Mouse (Mus musculus) heart, embryonic 13.5 days (tissue): ENCODE measurements at regions not wholly inside any gene's neighbourhood (a gene's known extent, or its start where the extent isn't known, plus 50 kb on each side); places are given as distances from the start of the nearest gene placed in this dataset.
A peak's percentile ranks its signal among the peaks of the same experiment; 100 is the strongest.
"Not testable (repeated sequence)": the region's sequence is repeated elsewhere in the genome, so short reads cannot be mapped to it uniquely, and the experiment has no call there.

ENCODE experiments used
- ATAC-seq: fragments of 200-750 bp; cut with Nextera tagmentation; 2 replicates; pipeline ENCODE4 v1.8.0; 2017; ENCODE audit warnings: moderate TSS enrichment; ENCODE audit not compliant: insufficient number of reproducible peaks, low FRiP score, low TSS enrichment; ENCODE audit errors: extremely low read depth
- H3K27ac ChIP-seq: fragments of 300-500 bp; sonication (generic); replicated peaks from 2 replicates; pipeline ENCODE4 v1.5.1; 2015; ENCODE audit warnings: moderate library complexity, mild to moderate bottlenecking, inconsistent platforms
- H3K27me3 ChIP-seq: fragments of 300-500 bp; sonication (generic); replicated peaks from 2 replicates; pipeline ENCODE4 v1.6.1; 2015; ENCODE audit warnings: mild to moderate bottlenecking, inconsistent platforms
- H3K36me3 ChIP-seq: fragments of 300-500 bp; sonication (generic); 2 replicates; pipeline ENCODE4 v1.6.1; 2015; ENCODE audit warnings: mild to moderate bottlenecking, inconsistent platforms
- H3K4me1 ChIP-seq: fragments of 300-500 bp; sonication (generic); 2 replicates; pipeline ENCODE4 v1.6.1; 2015; ENCODE audit warnings: inconsistent platforms
- H3K4me2 ChIP-seq: fragments of 300-500 bp; sonication (generic); 2 replicates; pipeline ENCODE4 v1.6.1; 2015; ENCODE audit warnings: inconsistent platforms, mild to moderate bottlenecking, moderate library complexity
- H3K4me3 ChIP-seq: fragments of 300-500 bp; sonication (generic); 2 replicates; pipeline ENCODE4 v1.5.1; 2015; ENCODE audit warnings: moderate library complexity, mild to moderate bottlenecking, inconsistent platforms
- H3K9ac ChIP-seq: fragments of 300-500 bp; sonication (generic); 2 replicates; pipeline ENCODE4 v1.6.1; 2015; ENCODE audit warnings: inconsistent platforms, mild to moderate bottlenecking, moderate library complexity
- H3K9me3 ChIP-seq: fragments of 300-500 bp; sonication (generic); 2 replicates; pipeline ENCODE4 v1.6.1; 2016; ENCODE audit warnings: inconsistent platforms
- WGBS: fragments of 180-500 bp; shearing (Covaris S2); methylation state at CpG from one replicate; pipeline ENCODE4 v1.1.7; 2015; ENCODE audit warnings: mixed read lengths; 5-methylcytosine and 5-hydroxymethylcytosine counted together

DNA sequence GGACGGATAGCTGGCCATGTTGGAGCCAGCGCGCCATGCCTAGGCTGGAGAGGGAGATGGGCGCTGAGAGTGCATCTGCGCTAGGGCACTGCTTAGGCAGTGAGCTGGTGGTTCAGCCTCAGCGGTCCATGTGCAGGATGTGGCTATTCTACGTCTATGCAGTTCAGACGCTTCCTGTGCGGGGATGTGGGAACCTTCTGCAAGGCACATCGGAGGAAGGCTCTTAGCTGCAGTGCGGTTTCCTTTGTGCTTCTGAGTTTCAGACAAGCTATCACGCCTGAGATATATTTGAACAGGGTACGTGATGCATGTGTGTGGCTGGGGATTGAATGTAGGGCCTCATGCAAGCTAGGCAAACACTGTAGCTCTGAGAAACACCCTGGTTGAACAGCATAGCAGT, 54.4 kb upstream of the Lrpprc start:
- Histone ChIP-seq H3K9me3 (no peaks in the 10 kb centered on the region), H3K4me3 (no peak overlapping the region), H3K27ac (no peak overlapping the region), H3K4me2 (no peak overlapping the region), H3K9ac (no peak overlapping the region), H3K36me3 (no peaks in the 10 kb centered on the region), H3K4me1 (no peaks in the 10 kb centered on the region), H3K27me3 (peaks cover under 1% of the 10 kb centered on the region; the same call in 1 of the 2 replicates)
- WGBS: 82% methylated on average over 13 of the region's 13 CpGs
- no peak for ATAC-seq

- Histone ChIP-seq H3K9ac (no peak overlapping the region), H3K36me3 (no peaks in the 10 kb centered on the region), H3K4me1 (no peaks in the 10 kb centered on the region), H3K9me3 (no peaks in the 10 kb centered on the region), H3K27me3 (peaks cover 9% of the 10 kb centered on the region; the same call in 1 of the 2 replicates), H3K4me2 (no peak overlapping the region), H3K27ac (no peak overlapping the region), H3K4me3 (no peak overlapping the region)
- 82% methylated on average over 9 of the region's 9 CpGs for WGBS
- ATAC-seq: no peak
These were observed 55.6 kb upstream of the Lrpprc start for GRCm38 (mm10) chr17:84846141-84846540.

GRCm38 (mm10) chr17:84848385-84849030, 57.9 kb upstream of the Lrpprc start:
- no peak for ATAC-seq
- Histone ChIP-seq H3K4me2 (no peak overlapping the region), H3K9me3 (no peaks in the 10 kb centered on the region), H3K27me3 (peaks cover 11% of the 10 kb centered on the region; the same call in 1 of the 2 replicates), H3K9ac (no peak overlapping the region), H3K4me3 (no peak overlapping the region), H3K4me1 (no peaks in the 10 kb centered on the region), H3K36me3 (no peaks in the 10 kb centered on the region), H3K27ac (no peak overlapping the region)
- WGBS: 43% methylated on average over 14 of the region's 14 CpGs

DNA sequence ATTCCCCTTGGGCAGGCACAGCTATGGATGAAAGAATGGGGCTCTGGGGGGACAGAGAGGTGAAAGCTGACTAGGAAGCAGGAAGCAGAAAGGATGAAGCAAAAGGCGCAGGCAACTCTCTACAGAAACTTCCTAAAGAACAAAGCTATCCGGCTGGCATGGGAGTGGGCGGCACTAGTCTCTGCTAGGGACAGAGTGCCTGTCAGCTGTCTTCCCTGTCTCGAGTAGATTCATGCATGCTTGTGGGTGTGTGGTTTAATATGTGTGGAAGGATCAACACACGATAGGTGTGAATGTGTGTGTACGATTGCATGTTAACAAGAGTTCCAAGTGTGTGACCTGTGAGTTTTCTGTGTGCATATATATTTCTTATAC, 58.4 kb upstream of the Lrpprc start:
- no peaks in the 10 kb centered on the region for H3K36me3 ChIP-seq
- H3K4me3 ChIP-seq: no peak overlapping the region
- H3K4me1 ChIP-seq: no peaks in the 10 kb centered on the region
- H3K9me3 ChIP-seq: no peaks in the 10 kb centered on the region
- H3K27me3 ChIP-seq: peaks cover 11% of the 10 kb centered on the region; the same call in 1 of the 2 replicates
- no peak overlapping the region for H3K9ac ChIP-seq
- WGBS: 56% methylated on average over 6 of the region's 6 CpGs
- no peak overlapping the region for H3K27ac ChIP-seq
- ATAC-seq: no peak
- H3K4me2 ChIP-seq: no peak overlapping the region

- no peak overlapping the region for H3K27ac ChIP-seq
- no peaks in the 10 kb centered on the region for H3K9me3 ChIP-seq
- no peak for ATAC-seq
- no peaks in the 10 kb centered on the region for H3K36me3 ChIP-seq
- WGBS: 60% methylated on average over 5 of the region's 5 CpGs
- H3K27me3 ChIP-seq: peaks cover 11% of the 10 kb centered on the region; the same call in 1 of the 2 replicates
- no peak overlapping the region for H3K4me3 ChIP-seq
- no peaks in the 10 kb centered on the region for H3K4me1 ChIP-seq
- no peak overlapping the region for H3K9ac ChIP-seq
- H3K4me2 ChIP-seq: no peak overlapping the region
These were observed 59.9 kb upstream of the Lrpprc start for GRCm38 (mm10) chr17:84850464-84850863.

DNA sequence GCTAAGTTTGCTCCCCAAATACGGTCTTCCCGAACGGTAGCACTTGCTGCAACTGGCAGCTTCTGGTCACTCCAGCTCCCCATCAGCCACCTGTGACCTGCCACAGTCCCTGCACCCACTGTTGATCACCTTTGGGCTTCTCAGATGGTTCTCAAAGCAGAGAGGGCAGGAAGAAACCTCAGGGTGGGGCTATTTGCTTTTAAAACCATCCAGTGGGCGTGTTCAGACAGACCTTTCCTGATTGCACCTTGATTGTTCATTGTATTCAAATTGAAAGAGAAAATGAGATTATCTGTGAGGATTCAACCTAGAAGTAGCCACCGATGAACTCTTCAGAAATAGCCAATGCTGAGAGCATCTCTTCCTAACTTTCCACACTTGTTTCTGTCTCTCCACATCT, 60.3 kb upstream of the Lrpprc start:
- H3K4me2 ChIP-seq: no peak overlapping the region
- H3K9ac ChIP-seq: no peak overlapping the region
- no peak for ATAC-seq
- 74% methylated on average over 5 of the region's 5 CpGs for WGBS
- H3K4me3 ChIP-seq: no peak overlapping the region
- no peaks in the 10 kb centered on the region for H3K4me1 ChIP-seq
- peaks cover 11% of the 10 kb centered on the region; the same call in 1 of the 2 replicates for H3K27me3 ChIP-seq
- H3K27ac ChIP-seq: no peak overlapping the region
- no peaks in the 10 kb centered on the region for H3K9me3 ChIP-seq
- H3K36me3 ChIP-seq: no peaks in the 10 kb centered on the region

- Histone ChIP-seq H3K9me3 (no peaks in the 10 kb centered on the region), H3K4me2 (no peak overlapping the region), H3K27ac (no peak overlapping the region), H3K36me3 (no peaks in the 10 kb centered on the region), H3K4me3 (no peak overlapping the region), H3K4me1 (peaks cover 4% of the 10 kb centered on the region; the same call in 1 of the 2 replicates), H3K27me3 (peaks cover 8% of the 10 kb centered on the region; the same call in 1 of the 2 replicates), H3K9ac (no peak overlapping the region)
- ATAC-seq: no peak
- whole genome bisulfite sequencing: 77% methylated on average over 6 of the region's 6 CpGs
These were observed 66.4 kb upstream of the Lrpprc start for GRCm38 (mm10) chr17:84856971-84857370.

- Histone ChIP-seq H3K36me3 (no peaks in the 10 kb centered on the region), H3K27me3 (peaks cover 8% of the 10 kb centered on the region; the same call in 1 of the 2 replicates), H3K4me3 (no peak overlapping the region), H3K4me2 (no peak overlapping the region), H3K9ac (no peak overlapping the region), H3K27ac (no peak overlapping the region), H3K4me1 (peaks cover 13% of the 10 kb centered on the region), H3K9me3 (no peaks in the 10 kb centered on the region)
- WGBS: 32% methylated on average over 4 of the region's 4 CpGs
- no peak for ATAC-seq
These were observed 68.2 kb upstream of the Lrpprc start for GRCm38 (mm10) chr17:84858830-84859229.

DNA sequence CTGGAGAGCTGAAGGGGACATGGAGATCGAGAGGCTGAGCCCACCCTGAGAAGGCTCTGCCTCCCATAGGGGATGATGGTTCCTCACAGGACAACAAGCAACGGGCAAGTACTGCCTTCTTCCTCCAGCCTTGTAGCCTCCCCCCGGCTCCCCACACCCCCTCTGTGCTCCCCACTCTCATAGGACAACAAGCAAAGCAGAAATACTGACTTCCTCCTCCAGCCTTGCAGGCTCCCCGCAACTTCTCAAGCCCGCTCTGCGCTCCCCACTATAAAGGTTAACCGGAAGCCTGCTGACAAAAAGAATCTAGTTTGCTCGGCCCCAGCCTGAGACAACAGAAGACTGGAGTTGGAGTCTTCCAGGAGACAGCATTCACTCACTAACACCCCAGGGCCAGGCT, 69.3 kb upstream of the Lrpprc start:
- peaks cover 8% of the 10 kb centered on the region; the same call in 1 of the 2 replicates for H3K27me3 ChIP-seq
- H3K9ac ChIP-seq: no peak overlapping the region
- no peaks in the 10 kb centered on the region for H3K36me3 ChIP-seq
- no peak overlapping the region for H3K27ac ChIP-seq
- no peak overlapping the region for H3K4me2 ChIP-seq
- no peak overlapping the region for H3K4me3 ChIP-seq
- no peak for ATAC-seq
- peaks cover 16% of the 10 kb centered on the region for H3K4me1 ChIP-seq
- 63% methylated on average over 8 of the region's 8 CpGs for WGBS
- H3K9me3 ChIP-seq: no peaks in the 10 kb centered on the region

- no peak overlapping the region for H3K9ac ChIP-seq
- 78% methylated on average over 4 of the region's 4 CpGs for WGBS
- H3K27ac ChIP-seq: no peak overlapping the region
- no peak overlapping the region for H3K4me3 ChIP-seq
- H3K36me3 ChIP-seq: no peaks in the 10 kb centered on the region
- no peaks in the 10 kb centered on the region for H3K9me3 ChIP-seq
- H3K27me3 ChIP-seq: peaks cover 8% of the 10 kb centered on the region; the same call in 1 of the 2 replicates
- ATAC-seq: no peak
- H3K4me2 ChIP-seq: no peak overlapping the region
- H3K4me1 ChIP-seq: peaks cover 22% of the 10 kb centered on the region
These were observed 70.2 kb upstream of the Lrpprc start for GRCm38 (mm10) chr17:84860835-84861234.

- not testable (repeated sequence) for H3K9ac ChIP-seq, H3K27ac ChIP-seq, H3K4me3 ChIP-seq, H3K36me3 ChIP-seq, ATAC-seq, H3K4me2 ChIP-seq, H3K27me3 ChIP-seq, H3K9me3 ChIP-seq
- peaks cover 19% of the 10 kb centered on the region for H3K4me1 ChIP-seq
These were observed 73.6 kb upstream of the Lrpprc start for GRCm38 (mm10) chr17:84864231-84864630.

DNA sequence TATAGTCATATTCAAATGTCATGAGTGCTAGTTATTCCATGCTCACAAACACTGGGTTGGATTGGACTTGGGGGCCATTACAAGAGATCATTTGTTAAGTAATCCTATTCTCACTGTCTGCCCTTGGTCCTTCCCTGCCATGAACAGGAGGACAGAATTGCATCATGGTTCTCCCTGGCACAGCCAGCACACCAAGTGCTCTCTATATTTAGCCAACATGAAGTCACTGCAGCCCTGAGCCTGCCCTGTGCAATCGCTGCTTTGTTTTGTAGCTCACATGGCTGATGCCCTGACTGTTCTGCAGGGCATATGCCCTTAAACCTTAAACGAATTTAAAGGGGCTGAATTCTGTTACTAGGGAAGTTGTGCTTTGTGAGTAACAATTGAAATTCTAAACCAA, 74.6 kb upstream of the Lrpprc start:
- H3K4me3 ChIP-seq: no peak overlapping the region
- WGBS: 39% methylated on average over 2 of the region's 2 CpGs
- H3K27me3 ChIP-seq: peaks cover 3% of the 10 kb centered on the region; the same call in 1 of the 2 replicates
- no peak for ATAC-seq
- no peak overlapping the region for H3K9ac ChIP-seq
- H3K9me3 ChIP-seq: peaks cover 4% of the 10 kb centered on the region; the same call in 1 of the 2 replicates
- H3K4me1 ChIP-seq: peaks cover 19% of the 10 kb centered on the region
- H3K4me2 ChIP-seq: 0 out of 2 replicates have a peak overlapping the region, but pooled peaks have one; percentile 3
- peak overlapping the region; percentile 74 for H3K27ac ChIP-seq
- H3K36me3 ChIP-seq: no peaks in the 10 kb centered on the region
